Mouse (Mus musculus) thymus, adult 2 months (tissue): ENCODE measurements around the gene 6030445D17Rik. TPM values are rescaled to one million over a fixed set of nuclear protein-coding genes. Genes with fewer than 3 reads are reported as not detected.
A peak's percentile ranks its signal among the peaks of the same experiment; 100 is the strongest.

ENCODE experiments used
- DNase-seq: peaks from one replicate; pipeline ENCODE4 v3.0.0; 2021
- H3K27ac ChIP-seq: fragments of 200-500 bp; 2 replicates; pipeline ENCODE4 v1.5.1; 2012; ENCODE audit warnings: low read length, control low read depth; ENCODE audit not compliant: control insufficient read depth, insufficient read depth
- H3K27me3 ChIP-seq: fragments of 200-500 bp; 2 replicates; pipeline ENCODE4 v1.6.1; 2012; ENCODE audit warnings: mild to moderate bottlenecking, low read length, moderate library complexity, mixed read lengths; ENCODE audit not compliant: control insufficient read depth, insufficient read depth
- H3K36me3 ChIP-seq: fragments of 200-500 bp; 2 replicates; pipeline ENCODE4 v1.6.1; 2012; ENCODE audit warnings: mild to moderate bottlenecking, low read length, moderate library complexity; ENCODE audit not compliant: control insufficient read depth, insufficient read depth
- H3K4me1 ChIP-seq: fragments of 200-500 bp; replicated peaks from 2 replicates; pipeline ENCODE4 v1.6.1; 2012; ENCODE audit warnings: low read length; ENCODE audit not compliant: control insufficient read depth, insufficient read depth
- H3K4me3 ChIP-seq: fragments of 200-500 bp; 2 replicates; pipeline ENCODE4 v1.5.1; 2012; ENCODE audit warnings: mild to moderate bottlenecking, low read length, control low read depth, moderate library complexity; ENCODE audit not compliant: control insufficient read depth, insufficient read depth
- CTCF ChIP-seq: fragments of 200-500 bp; IDR thresholded peaks from 2 replicates; pipeline ENCODE4 v1.5.1; 2012; ENCODE audit warnings: mild to moderate bottlenecking, control low read depth, low read length, moderate library complexity, borderline replicate concordance; ENCODE audit not compliant: control insufficient read depth, poor library complexity, insufficient read depth; ENCODE audit errors: extremely low read depth
- POLR2A ChIP-seq: fragments of 200-500 bp; IDR thresholded peaks from 2 replicates; pipeline ENCODE4 v1.6.1; 2012; ENCODE audit warnings: mild to moderate bottlenecking, low read length, control low read depth, moderate library complexity; ENCODE audit not compliant: control insufficient read depth, poor library complexity, insufficient read depth; ENCODE audit errors: extremely low read depth
- WGBS: fragments of 180-500 bp; shearing (Covaris S2); methylation state at CpG from one replicate; pipeline ENCODE4 v1.1.7; 2018; 5-methylcytosine and 5-hydroxymethylcytosine counted together
- polyA plus RNA-seq: library from polyadenylated mRNA; depleted of rRNA; stranded (reverse); fragments of >200 nt; gene quantifications from 2 replicates; pipeline ENCODE4 v1.2.3, GENCODE M21; 2012

Gene 6030445D17Rik
- polyA plus RNA-seq, 1 experiment: 0.19 TPM

DNA sequence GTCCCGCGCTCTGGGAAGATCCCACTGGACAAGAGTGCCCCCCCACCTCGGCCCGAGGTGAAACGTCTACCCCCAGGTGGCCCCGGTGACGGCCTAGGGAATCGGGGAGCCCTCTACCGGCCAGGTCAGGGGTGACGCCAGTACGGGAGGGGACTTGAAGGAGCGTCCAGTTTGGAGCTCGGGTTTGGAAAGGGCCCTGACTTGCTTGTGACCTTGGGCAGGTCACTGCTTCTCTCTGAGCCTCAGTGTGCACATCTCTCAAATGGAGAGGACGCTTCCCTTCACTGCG, 37.1 kb upstream of the 6030445D17Rik start:
- Histone ChIP-seq H3K27me3 (peaks cover 9% of the 10 kb centered on the region; the same call in 1 of the 2 replicates), H3K36me3 (no peaks in the 10 kb centered on the region), H3K4me1 (peaks cover 6% of the 10 kb centered on the region), H3K4me3 (no peak overlapping the region), H3K27ac (no peak overlapping the region)
- peak; percentile 60; the same call in 1 of the 2 replicates for TF ChIP-seq CTCF
- TF ChIP-seq POLR2A: no peak
- peak; percentile 37 for DNase-seq
- 6% methylated on average over 15 of the region's 15 CpGs for WGBS

DNA sequence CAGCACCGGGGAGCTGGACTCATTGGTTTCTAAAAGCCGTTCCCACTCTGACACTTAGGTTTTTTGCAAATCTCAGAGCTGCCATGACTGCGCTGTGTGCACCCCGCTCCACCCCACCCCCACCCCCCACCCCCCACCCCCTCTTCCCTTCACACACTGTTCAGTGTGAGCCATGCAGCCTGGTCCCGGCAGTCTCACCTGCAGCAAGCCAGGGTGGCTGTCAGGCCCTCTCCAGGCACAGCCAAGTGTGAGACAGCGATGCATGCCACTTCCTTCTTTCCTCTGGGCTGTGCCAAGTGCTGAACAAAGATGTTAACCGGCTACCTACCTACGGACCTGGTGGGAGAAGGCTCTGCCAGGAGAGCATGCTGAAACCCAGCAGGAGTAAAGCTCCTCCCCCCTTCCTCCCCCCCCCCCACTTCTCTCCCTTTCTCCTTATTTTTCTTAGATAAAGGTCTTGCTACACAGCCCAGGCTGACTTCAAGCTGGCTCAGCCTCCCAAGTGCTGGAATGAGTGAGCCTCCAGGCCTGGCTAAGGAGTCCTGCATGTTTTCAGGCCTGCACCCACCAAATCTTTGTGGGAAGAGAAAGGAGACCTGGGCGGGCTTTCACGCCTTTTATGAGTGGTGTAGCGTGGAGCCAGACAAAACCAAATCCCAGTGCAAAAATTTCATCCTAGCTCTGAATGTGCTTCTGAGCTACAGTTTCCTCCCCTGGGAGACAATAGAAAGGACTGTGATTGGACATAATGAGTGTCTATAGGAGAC, 31.3 kb upstream of the 6030445D17Rik start:
- WGBS: 53% methylated on average over 11 of the region's 11 CpGs

GRCm38 (mm10) chr4:136431376-136431693, 30.7 kb upstream of the 6030445D17Rik start:
- peak; percentile 62 for DNase-seq
- no peaks in the 10 kb centered on the region for H3K36me3 ChIP-seq
- no peaks in the 10 kb centered on the region for H3K27me3 ChIP-seq
- H3K4me3 ChIP-seq: no peak overlapping the region
- H3K4me1 ChIP-seq: no peaks in the 10 kb centered on the region
- no peak for TF ChIP-seq POLR2A
- TF ChIP-seq CTCF: no peak
- WGBS: 3% methylated on average over 3 of the region's 3 CpGs
- H3K27ac ChIP-seq: no peak overlapping the region

More for the DNA sequence above, 31.3 kb upstream of the 6030445D17Rik start:
- no peaks in the 10 kb centered on the region for H3K27me3 ChIP-seq
- no peak for DNase-seq
- no peaks in the 10 kb centered on the region for H3K36me3 ChIP-seq
- H3K4me3 ChIP-seq: no peak overlapping the region
- TF ChIP-seq POLR2A (no peak), CTCF (no peak)
- H3K27ac ChIP-seq: no peak overlapping the region
- H3K4me1 ChIP-seq: no peaks in the 10 kb centered on the region

DNA sequence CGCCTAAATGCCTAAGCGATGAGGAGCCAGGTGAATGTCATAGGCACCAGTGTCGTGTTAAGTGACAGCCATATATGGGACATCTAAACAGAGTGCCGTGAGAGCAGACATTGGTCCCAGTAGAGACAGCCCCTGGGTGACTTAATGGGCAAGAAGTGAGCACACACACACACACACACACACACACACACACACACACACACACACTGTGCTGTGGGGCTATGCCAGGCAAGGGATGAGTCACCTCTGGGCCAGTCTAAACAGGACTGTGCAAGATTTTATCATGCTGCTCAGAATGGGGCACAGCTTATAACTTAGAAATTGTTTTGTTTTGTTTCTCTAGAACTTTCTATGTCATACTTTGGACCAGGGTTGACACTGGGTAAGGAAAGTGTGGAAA, 28.0 kb upstream of the 6030445D17Rik start:
- no peak for DNase-seq
- H3K27me3 ChIP-seq: no peaks in the 10 kb centered on the region
- no peaks in the 10 kb centered on the region for H3K36me3 ChIP-seq
- H3K4me1 ChIP-seq: no peaks in the 10 kb centered on the region
- TF ChIP-seq CTCF (no peak), POLR2A (no peak)
- WGBS: 89% methylated on average over 4 of the region's 4 CpGs
- H3K27ac ChIP-seq: no peak overlapping the region
- H3K4me3 ChIP-seq: no peak overlapping the region

- WGBS: 92% methylated on average over 4 of the region's 4 CpGs
- no peak for TF ChIP-seq CTCF
- TF ChIP-seq POLR2A: no peak
- Histone ChIP-seq H3K4me1 (no peaks in the 10 kb centered on the region), H3K27ac (no peak overlapping the region), H3K27me3 (no peaks in the 10 kb centered on the region), H3K4me3 (no peak overlapping the region), H3K36me3 (no peaks in the 10 kb centered on the region)
- no peak for DNase-seq
Observed at GRCm38 (mm10) chr4:136439106-136439505, 22.9 kb upstream of the 6030445D17Rik start.

- no peaks in the 10 kb centered on the region for H3K4me1 ChIP-seq
- no peaks in the 10 kb centered on the region for H3K36me3 ChIP-seq
- WGBS: 89% methylated on average over 15 of the region's 15 CpGs
Observed at GRCm38 (mm10) chr4:136441354-136442043, 20.6 kb upstream of the 6030445D17Rik start.

GRCm38 (mm10) chr4:136444561-136444960, 17.5 kb upstream of the 6030445D17Rik start:
- no peak for DNase-seq
- TF ChIP-seq POLR2A: no peak
- H3K4me1 ChIP-seq: no peaks in the 10 kb centered on the region
- no peak overlapping the region for H3K27ac ChIP-seq
- H3K36me3 ChIP-seq: no peaks in the 10 kb centered on the region
- H3K4me3 ChIP-seq: no peak overlapping the region
- no peaks in the 10 kb centered on the region for H3K27me3 ChIP-seq
- 90% methylated on average over 4 of the region's 4 CpGs for WGBS

More at GRCm38 (mm10) chr4:136441354-136442043, 20.6 kb upstream of the 6030445D17Rik start:
- no peaks in the 10 kb centered on the region for H3K27me3 ChIP-seq
- no peak overlapping the region for H3K27ac ChIP-seq
- no peak for TF ChIP-seq POLR2A
- TF ChIP-seq CTCF: no peak
- no peak overlapping the region for H3K4me3 ChIP-seq
- no peak for DNase-seq

GRCm38 (mm10) chr4:136449795-136450194, 12.3 kb upstream of the 6030445D17Rik start:
- Histone ChIP-seq H3K27ac (no peak overlapping the region), H3K4me1 (no peaks in the 10 kb centered on the region), H3K4me3 (no peak overlapping the region), H3K27me3 (no peaks in the 10 kb centered on the region), H3K36me3 (no peaks in the 10 kb centered on the region)
- WGBS: 89% methylated on average over 5 of the region's 5 CpGs
- no peak for DNase-seq
- TF ChIP-seq CTCF (no peak), POLR2A (no peak)
